In the genomic region with DNA sequence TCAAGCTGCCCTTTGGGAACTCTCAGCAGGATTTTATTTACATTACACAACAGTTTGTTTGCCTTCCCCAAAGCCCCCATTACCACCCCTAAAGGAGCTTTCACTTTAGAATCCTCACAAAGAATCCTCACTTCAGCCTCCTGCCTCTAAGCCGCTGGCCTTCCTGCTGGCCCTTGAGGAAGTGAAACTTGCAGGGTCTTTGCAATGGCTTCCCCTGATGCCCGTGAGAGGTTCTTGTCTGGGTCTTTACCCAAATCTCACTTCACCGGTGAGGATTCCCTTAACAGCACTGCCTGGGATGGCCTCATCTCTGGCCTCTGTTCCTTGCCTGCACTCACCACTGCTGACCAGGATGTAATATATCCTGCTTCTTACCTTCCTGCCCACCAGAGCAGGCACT, we compare ENCODE assay signal across 19 mouse cellular contexts. TPM values are rescaled to one million over a fixed set of nuclear protein-coding genes. Genes with fewer than 3 reads are reported as not detected.
DNase-seq lines count a peak whose midpoint lies in the region; ATAC-seq and TF ChIP-seq lines count a peak whose summit lies in the region.
"Had no signal": no experiment of that assay in that cellular context is flagged by ENCODE, and none has a peak within 500 bp of the region (broad histone marks: within the 10 kb centered on the region; RNA-seq: fewer than 3 reads in every experiment).

No protein-coding gene starts in this region.

- H3K27ac ChIP-seq in kidney, adult 2 months (ENCODE audit: insufficient read depth, low read depth, low read length), result 0 out of 2 replicates have a peak overlapping the region, but pooled peaks have one; percentile 9
- H3K27ac ChIP-seq in midbrain, embryonic 10.5 days (replicated peaks), result peak overlapping the region; percentile 38; the same call in 1 of the 2 replicates
- no peak overlapping the region for H3K27ac ChIP-seq in midbrain, embryonic 15.5 days
- H3K27ac ChIP-seq: embryonic facial prominence, embryonic 15.5 days; forebrain, embryonic 12.5 days; hindbrain, embryonic 14.5 days; limb, embryonic 13.5 days had no signal

- H3K36me3 ChIP-seq in kidney, adult 2 months (ENCODE audit: control insufficient read depth, insufficient read depth, low read length), result no peaks in the 10 kb centered on the region
- no peaks in the 10 kb centered on the region for H3K36me3 ChIP-seq in midbrain, embryonic 10.5 days
- H3K36me3 ChIP-seq in midbrain, embryonic 15.5 days (replicated peaks), result no peaks in the 10 kb centered on the region
- H3K36me3 ChIP-seq: embryonic facial prominence, embryonic 15.5 days; forebrain, embryonic 12.5 days; G1E; limb, embryonic 13.5 days had no signal

- no peak for ATAC-seq in midbrain, embryonic 15.5 days (replicated peaks)
- peak; percentile 24; the same call in 1 of the 2 replicates for ATAC-seq in common myeloid progenitor, adult 5-6 weeks (replicated peaks; ENCODE audit: low read depth, poor library complexity, severe bottlenecking)
- ATAC-seq in megakaryocyte progenitor cell, adult 5-6 weeks (replicated peaks; ENCODE audit: poor library complexity), result peak; percentile 43

- H3K27me3 ChIP-seq in kidney, adult 2 months (replicated peaks; ENCODE audit: control insufficient read depth, insufficient read depth, low read length), result no peaks in the 10 kb centered on the region
- peaks cover 26% of the 10 kb centered on the region for H3K27me3 ChIP-seq in midbrain, embryonic 10.5 days (ENCODE audit: low read depth, poor library complexity, severe bottlenecking)
- H3K27me3 ChIP-seq in midbrain, embryonic 15.5 days (replicated peaks), result peaks cover 10% of the 10 kb centered on the region; the same call in 1 of the 2 replicates

- WGBS in kidney, adult 2 months, result 48% methylated on average over 3 of the region's 3 CpGs
- 9% methylated on average over 3 of the region's 3 CpGs for WGBS in midbrain, embryonic 10.5 days
- 11% methylated on average over 3 of the region's 3 CpGs for WGBS in midbrain, embryonic 15.5 days

- no peak for DNase-seq in kidney, adult 2 months
- DNase-seq in kidney, postnatal 4 days, result no peak
- no peak for DNase-seq in midbrain, embryonic 10.5 days (ENCODE audit: low spot score)
- no peak for DNase-seq in urinary bladder, postnatal 36 days (ENCODE audit: low spot score in 2 of 2)
- no peak for DNase-seq in gastrocnemius, postnatal 14 days
- DNase-seq: kidney, adult 11 months had no signal

- no peaks in the 10 kb centered on the region for H3K9me3 ChIP-seq in midbrain, embryonic 10.5 days (replicated peaks)
- no peaks in the 10 kb centered on the region for H3K9me3 ChIP-seq in midbrain, embryonic 15.5 days
- H3K9me3 ChIP-seq: embryonic facial prominence, embryonic 15.5 days; forebrain, embryonic 12.5 days; G1E; limb, embryonic 13.5 days had no signal

- peaks cover 4% of the 10 kb centered on the region; the same call in 1 of the 2 replicates for H3K4me1 ChIP-seq in kidney, adult 2 months (ENCODE audit: control insufficient read depth, insufficient read depth, low read length)
- H3K4me1 ChIP-seq in midbrain, embryonic 10.5 days, result peaks cover 18% of the 10 kb centered on the region
- H3K4me1 ChIP-seq in midbrain, embryonic 15.5 days, result peaks cover 3% of the 10 kb centered on the region
- H3K4me1 ChIP-seq: embryonic facial prominence, embryonic 15.5 days had no signal

- intact Hi-C loops in gastrocnemius, postnatal 14 days (cut with DNase I; ENCODE audit: low total_unique reads), result loop anchor here (10.0 kb wide), 1 partner anchor 166 kb away; no protein-coding TSS in a partner anchor

- H3K4me3 ChIP-seq in kidney, adult 2 months (ENCODE audit: insufficient read depth, low read depth, low read length), result no peak overlapping the region
- no peak overlapping the region for H3K4me3 ChIP-seq in midbrain, embryonic 10.5 days
- no peak overlapping the region for H3K4me3 ChIP-seq in midbrain, embryonic 15.5 days
- H3K4me3 ChIP-seq: embryonic facial prominence, embryonic 15.5 days; forebrain, embryonic 12.5 days; limb, embryonic 13.5 days had no signal

- no peak overlapping the region for H3K4me2 ChIP-seq in midbrain, embryonic 15.5 days
- H3K4me2 ChIP-seq: embryonic facial prominence, embryonic 15.5 days; forebrain, embryonic 12.5 days; hindbrain, embryonic 14.5 days; limb, embryonic 13.5 days had no signal

- TF ChIP-seq POLR2A in kidney, adult 2 months (IDR thresholded peaks at IDR 0.05; ENCODE audit: low read depth, low read length), result no peak

- no peak for TF ChIP-seq CTCF in kidney, adult 2 months (conservative IDR thresholded peaks at IDR 0.05; ENCODE audit: insufficient read depth, insufficient read length, low read depth, low read length)

- H3K9ac ChIP-seq in midbrain, embryonic 15.5 days, result no peak overlapping the region
- H3K9ac ChIP-seq: embryonic facial prominence, embryonic 15.5 days; forebrain, embryonic 12.5 days; hindbrain, embryonic 14.5 days; limb, embryonic 13.5 days had no signal

RNA-seq across cellular contexts. Expression of gene Gm8439, which starts 0.5 kb away (rescaled TPM):
- polyA plus RNA-seq in kidney, adult 2 months (2012; rRNA removed), result not detected in 2 replicates
- polyA plus RNA-seq in midbrain, embryonic 10.5 days (2016; fragmentation: Nextera tagmentation; extraction: Ambion mirVana), result not detected in 2 replicates
- polyA plus RNA-seq in midbrain, embryonic 15.5 days (2015; fragmentation: Nextera tagmentation; extraction: Ambion mirVana), result not detected in 2 replicates
- not detected in 2 replicates for total RNA-seq in common myeloid progenitor, adult 5-6 weeks (2017)
- total RNA-seq in megakaryocyte progenitor cell, adult 5-6 weeks (2015), result not detected in 2 replicates
- not detected in 2 replicates for total RNA-seq in megakaryocyte progenitor cell, adult 5-6 weeks (2017)
- not detected for total RNA-seq in gastrocnemius, postnatal 14 days (2021)
- total RNA-seq: adrenal gland, adult 2 months; G1E; heart, adult 18-20 months; left cerebral cortex, adult 8-10 months had no signal
- polyA plus RNA-seq: adrenal gland, adult 2 months; brain, embryonic 14.5 days; embryonic facial prominence, embryonic 15.5 days; forebrain, embryonic 12.5 days; G1E; hindbrain, embryonic 14.5 days; limb, embryonic 13.5 days; neural tube, embryonic 14.5 days had no signal

RNA-seq across cellular contexts. Expression of gene Ctps, which starts 19.0 kb away (rescaled TPM):
- polyA plus RNA-seq in kidney, adult 2 months (2012; rRNA removed), result 6.8 and 8.3 TPM in 2 replicates
- 131 and 142 TPM in 2 replicates for polyA plus RNA-seq in midbrain, embryonic 10.5 days (2016; fragmentation: Nextera tagmentation; extraction: Ambion mirVana)
- 70.9 and 78.4 TPM in 2 replicates for polyA plus RNA-seq in midbrain, embryonic 15.5 days (2015; fragmentation: Nextera tagmentation; extraction: Ambion mirVana)
- 62.3 and 62.4 TPM in 2 replicates for total RNA-seq in common myeloid progenitor, adult 5-6 weeks (2017)
- total RNA-seq in megakaryocyte progenitor cell, adult 5-6 weeks (2015), result 42.0 and 45.9 TPM in 2 replicates
- total RNA-seq in megakaryocyte progenitor cell, adult 5-6 weeks (2017), result 49.9 and 60.3 TPM in 2 replicates
- total RNA-seq in gastrocnemius, postnatal 14 days (2021), result 10 to 100 TPM; 13.4 to 20.4 TPM

RNA-seq across cellular contexts. Expression of gene Slfnl1, which starts 57.0 kb away (rescaled TPM):
- polyA plus RNA-seq in kidney, adult 2 months (2012; rRNA removed), result 0.15 and 0.31 TPM in 2 replicates
- polyA plus RNA-seq in midbrain, embryonic 10.5 days (2016; fragmentation: Nextera tagmentation; extraction: Ambion mirVana), result 0.10 TPM in 1 of 2 replicates, not detected in the other
- not detected in 2 replicates for polyA plus RNA-seq in midbrain, embryonic 15.5 days (2015; fragmentation: Nextera tagmentation; extraction: Ambion mirVana)
- total RNA-seq in common myeloid progenitor, adult 5-6 weeks (2017), result 0.18 TPM in 1 of 2 replicates, not detected in the other
- total RNA-seq in megakaryocyte progenitor cell, adult 5-6 weeks (2015), result not detected in 2 replicates
- total RNA-seq in megakaryocyte progenitor cell, adult 5-6 weeks (2017), result not detected in 2 replicates
- total RNA-seq in gastrocnemius, postnatal 14 days (2021), result not detected
- total RNA-seq: G1E; heart, adult 18-20 months had no signal
- polyA plus RNA-seq: forebrain, embryonic 12.5 days; G1E; hindbrain, embryonic 14.5 days; limb, embryonic 13.5 days had no signal
